Mouse (Mus musculus): ENCODE measurements around the gene Tob1. TPM values are rescaled to one million over a fixed set of nuclear protein-coding genes. Genes with fewer than 3 reads are reported as not detected.
A peak's percentile ranks its signal among the peaks of the same experiment; 100 is the strongest.

Tob1 gene
- total RNA-seq (2021), result 100 to 1,000 TPM; 170 to 250 TPM
- long read RNA-seq, experiment 1, transcript Tob1-201 (2 exons, 2,288 nt), result major isoform, 238 of 251 reads
- long read RNA-seq, experiment 1, partial matches to known transcripts, result 0 of 251 reads
- long read RNA-seq, experiment 1, other reads (novel, unspliced or antisense), result 13 of 251 reads
- long read RNA-seq, experiment 2, transcript Tob1-201 (2 exons, 2,288 nt), result major isoform, 323 of 355 reads
- long read RNA-seq, experiment 2, partial matches to known transcripts, result 29 of 355 reads
- long read RNA-seq, experiment 2, other reads (novel, unspliced or antisense), result 3 of 355 reads

DNA sequence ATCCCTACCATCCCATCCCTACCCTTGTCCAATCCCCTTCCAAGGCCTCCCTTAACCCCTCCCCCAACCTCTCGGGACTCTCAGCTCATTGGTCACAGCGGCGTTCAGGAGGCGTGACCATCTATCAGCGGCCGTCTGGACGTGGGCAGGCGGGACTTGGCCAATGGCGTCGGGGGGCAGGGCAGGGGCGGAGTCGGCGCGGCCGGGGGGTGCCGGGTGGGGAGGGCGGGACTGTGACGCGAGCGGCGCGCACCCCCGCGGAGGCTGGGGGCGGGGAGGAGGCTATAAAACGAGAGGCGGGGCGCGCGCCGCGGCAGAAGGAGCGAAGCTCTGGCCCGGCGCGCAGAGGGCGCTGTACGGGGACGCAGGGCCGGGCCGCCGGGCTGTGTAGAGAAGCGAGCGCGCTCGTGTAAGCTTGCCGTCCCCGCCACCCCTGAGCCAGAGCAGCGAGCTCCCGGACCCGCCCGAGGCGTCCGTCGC lies at the start of gene Tob1:
Gene Tob1, plus strand, starts transcription at position 331 of the 480 bp plus-strand sequence.
- peak; percentile 97 for DNase-seq (ENCODE audit: low spot score in 2 of 2)

DNA sequence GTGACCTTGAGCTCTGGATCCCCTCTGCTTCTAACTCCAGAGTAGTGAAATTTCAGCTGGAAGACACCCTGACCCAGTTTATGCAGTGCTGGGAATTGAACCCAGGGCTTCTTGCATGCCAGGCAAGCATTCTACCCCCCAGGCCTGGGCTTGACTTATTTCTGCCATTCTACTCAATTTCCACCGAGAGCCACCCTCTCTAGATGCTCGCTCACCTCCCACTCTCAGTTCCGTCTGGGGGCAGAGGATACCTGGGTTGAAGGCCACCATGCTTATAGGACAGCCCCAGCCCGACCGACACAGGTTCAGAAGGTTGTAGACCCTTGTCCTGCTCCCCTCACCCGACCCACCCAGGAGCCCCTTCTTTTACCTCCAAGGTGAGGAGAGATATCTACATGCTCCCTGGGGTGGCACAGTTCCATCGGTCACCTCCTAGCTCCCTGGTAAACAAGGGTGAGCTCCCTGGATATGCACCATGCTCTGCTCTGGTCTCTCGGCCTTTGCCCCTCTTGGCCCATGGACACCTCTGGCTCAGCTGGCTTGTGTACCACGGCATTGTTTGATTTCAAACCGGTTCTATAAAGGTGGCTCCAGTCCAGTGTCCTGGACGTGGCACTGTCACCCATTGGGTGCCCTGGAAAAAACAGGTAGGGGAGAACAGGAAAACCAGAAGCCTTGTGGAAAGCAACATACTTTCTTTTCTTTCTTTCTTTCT lies 49.2 kb upstream of the Tob1 start:
- no peak for DNase-seq (ENCODE audit: low spot score in 2 of 2)

DNA sequence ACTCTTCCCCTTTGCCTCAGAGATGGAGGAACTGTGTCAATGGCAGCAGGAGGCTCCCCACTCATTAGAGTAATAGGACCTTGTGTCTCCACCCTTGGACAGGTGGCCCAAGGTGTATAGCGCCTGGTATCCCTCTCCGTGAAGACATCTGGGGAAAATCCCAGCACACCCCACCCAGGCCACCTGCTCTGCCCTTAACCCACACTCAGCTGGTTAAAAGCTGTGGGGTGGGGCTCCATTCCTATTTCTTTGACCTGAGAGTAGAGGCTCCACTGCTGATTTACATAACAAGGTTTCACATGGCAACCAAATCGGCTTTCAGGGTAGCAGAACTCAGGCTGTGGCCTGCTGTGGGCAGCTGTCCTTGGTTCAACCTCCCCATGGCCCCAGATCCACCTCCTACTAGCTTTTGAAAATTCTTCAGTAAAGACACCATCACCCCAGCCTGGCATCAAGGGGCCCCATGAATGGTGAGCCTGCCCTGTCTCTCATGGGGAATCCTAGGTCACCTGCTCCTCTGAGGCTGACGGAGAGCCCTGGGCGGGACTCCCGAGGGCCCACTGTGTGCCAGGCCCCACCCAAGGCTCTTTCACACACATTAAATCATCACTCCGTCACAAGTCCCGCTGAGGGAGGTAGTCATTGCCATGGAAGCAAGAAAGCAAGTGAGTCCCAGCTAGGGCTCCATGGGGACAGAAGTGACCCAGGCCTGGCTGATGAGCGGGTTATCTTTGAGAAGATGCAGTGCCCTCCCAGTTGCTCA lies 48.1 kb upstream of the Tob1 start:
- DNase-seq (ENCODE audit: low spot score in 2 of 2), result peak in 1 of 2 experiments; percentile 54

DNA sequence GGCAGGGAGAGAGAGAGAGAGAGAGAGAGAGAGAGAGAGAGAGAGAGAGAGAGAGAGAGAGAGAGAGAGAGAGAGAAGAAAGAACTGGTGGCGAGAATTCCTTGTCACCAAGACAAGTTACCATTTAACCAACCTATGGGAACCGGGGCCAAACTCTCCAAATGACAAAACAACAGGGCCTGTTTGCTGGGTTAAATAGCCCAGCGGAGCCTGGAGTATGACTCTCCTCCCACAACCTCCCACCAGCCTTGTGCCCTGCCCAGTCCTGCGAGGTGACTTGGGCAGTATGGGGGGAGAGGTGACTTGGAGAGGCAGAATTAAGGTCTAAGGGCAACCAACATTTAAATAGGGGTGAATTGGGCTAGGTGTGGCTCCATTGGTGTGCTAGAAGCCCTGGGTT lies 45.5 kb upstream of the Tob1 start:
- DNase-seq (ENCODE audit: low spot score in 2 of 2), result no peak

DNA sequence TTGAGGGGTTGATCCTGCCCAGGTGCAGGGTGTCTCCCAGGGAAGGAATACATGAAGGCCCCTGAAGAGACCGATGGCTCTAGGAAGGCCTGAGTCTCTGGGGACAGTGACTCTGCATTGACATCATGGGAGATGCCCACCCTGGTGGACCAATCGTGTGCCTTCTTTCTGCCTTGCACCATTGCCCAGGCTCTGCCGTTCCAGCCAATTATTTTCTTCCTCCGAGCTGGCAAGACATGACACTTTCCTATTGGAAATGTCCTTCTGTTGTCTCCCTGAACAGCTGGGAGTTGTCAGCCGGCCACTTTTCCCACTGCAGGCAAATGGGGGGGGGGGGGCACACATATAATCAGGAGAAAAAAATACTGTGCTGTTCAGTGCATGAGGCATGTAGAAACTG lies 43.0 kb upstream of the Tob1 start:
- no peak for DNase-seq (ENCODE audit: low spot score in 2 of 2)

DNA sequence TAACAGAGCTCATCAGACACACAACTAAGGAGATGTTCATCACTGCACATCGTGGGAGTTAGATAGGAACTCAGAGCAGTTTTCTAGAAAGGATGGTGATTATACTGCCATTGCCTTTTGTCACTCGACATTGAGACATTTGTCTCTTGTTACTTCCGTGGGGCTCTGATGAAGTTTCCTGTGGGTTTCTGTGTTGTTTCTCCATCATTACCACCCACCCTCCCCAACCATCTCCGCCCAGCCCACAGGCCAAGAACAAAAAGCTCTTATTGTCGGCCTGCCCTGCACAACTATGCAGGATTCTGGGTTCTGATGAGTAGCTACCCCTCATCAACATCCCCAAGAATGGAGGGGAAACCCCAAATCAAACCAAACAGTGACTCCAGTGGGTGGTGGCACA lies 41.7 kb upstream of the Tob1 start:
- no peak for DNase-seq (ENCODE audit: low spot score in 2 of 2)

DNA sequence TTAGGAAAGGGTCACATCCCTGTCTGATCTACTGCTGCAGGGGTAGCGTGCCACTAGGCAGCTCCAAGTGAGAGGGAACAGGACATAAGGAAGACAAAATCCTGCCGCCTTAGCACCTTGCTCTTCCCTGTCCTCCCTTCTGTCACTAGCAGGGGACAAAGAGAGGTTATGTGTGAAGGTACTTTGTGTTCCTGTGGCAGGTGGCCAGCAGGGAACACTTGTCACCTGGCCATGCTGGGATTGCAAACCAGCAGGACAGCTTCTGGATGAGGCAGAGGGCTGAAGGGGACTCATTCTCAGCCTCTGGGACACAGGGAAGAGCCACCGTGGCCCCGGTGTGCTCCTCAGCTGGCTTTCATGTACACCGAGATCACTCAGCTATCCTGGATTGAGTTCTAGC lies 39.6 kb upstream of the Tob1 start:
- no peak for DNase-seq (ENCODE audit: low spot score in 2 of 2)

DNA sequence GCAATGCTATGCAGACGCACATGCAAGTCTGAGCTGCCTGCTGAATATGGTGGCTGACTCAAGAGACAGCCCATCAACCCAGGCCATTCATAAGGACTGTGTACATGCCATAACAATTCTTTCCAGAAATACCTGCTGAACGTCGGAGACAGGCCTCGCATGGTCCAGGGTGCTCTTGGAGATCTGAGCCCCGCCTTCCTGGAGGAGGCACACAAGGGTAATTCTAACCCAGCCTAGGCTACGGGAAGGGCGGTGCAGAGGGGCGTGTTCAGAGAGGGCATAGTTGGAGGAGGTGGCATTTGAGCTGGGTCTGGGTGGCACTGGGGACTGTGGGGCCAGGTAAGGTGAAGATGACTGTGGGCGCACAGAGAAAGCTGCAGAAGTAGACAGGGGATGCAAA lies 39.1 kb upstream of the Tob1 start:
- no peak for DNase-seq (ENCODE audit: low spot score in 2 of 2)

DNA sequence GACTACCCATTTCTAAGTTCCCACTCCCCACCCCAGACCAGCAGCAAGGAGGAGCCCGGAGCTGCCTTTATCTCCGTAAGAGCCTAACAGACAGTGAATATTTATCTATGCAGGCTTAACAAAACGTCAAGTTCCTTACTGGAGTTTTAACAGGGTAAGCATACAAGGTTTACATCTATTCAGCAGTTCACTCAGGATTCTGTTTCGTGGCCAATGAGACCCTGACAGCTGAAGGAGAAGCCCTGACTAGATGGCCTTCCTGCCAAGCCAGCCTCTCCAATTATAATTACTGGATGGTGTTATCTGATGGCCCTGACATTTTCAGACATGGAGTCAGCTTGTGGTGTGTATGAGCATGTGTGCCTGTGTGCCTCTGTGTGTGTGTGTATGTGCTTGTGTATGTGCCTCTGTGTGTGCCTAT lies 37.5 kb upstream of the Tob1 start:
- no peak for DNase-seq (ENCODE audit: low spot score in 2 of 2)

DNA sequence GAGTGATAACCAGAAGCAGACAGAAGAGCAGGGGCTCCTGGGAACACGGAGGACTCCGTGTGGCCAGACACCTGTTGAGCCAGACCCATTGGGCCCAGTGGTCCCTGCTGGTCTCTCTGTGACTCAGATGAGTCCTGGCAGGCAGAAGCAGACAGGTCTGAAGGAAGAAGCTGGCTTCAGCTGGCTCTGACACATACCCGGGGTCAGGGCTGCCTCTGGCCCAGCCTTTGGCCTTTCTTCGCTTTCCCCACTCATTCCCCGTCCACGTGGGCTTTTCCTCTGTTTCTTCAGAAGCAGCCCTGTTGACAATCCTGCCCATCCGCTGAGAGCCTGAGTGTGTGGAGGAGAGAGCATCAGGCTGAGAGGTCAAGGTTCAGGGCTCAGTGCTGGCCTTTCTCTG lies 36.0 kb upstream of the Tob1 start:
- no peak for DNase-seq (ENCODE audit: low spot score in 2 of 2)

DNA sequence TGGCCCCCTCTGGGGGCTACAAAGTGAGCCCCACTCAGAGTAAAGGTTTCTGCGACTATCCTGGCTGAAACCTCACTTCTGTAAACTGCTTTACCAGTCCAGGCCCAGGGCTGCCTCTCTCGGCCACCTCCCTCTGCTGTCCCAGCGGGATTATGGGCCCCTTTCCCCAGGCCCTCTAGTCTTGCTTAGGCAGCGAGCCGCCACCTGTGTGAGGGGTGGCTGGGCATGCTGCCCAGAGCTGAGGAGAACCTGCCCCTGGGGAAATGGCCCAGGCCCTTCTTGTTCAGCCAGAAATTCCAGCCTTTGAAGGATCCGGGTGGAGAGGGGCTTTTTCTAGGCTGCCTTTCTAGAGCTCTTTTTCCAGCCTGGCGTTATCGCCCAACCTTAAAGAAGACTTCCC lies 35.6 kb upstream of the Tob1 start:
- no peak for DNase-seq (ENCODE audit: low spot score in 2 of 2)

DNA sequence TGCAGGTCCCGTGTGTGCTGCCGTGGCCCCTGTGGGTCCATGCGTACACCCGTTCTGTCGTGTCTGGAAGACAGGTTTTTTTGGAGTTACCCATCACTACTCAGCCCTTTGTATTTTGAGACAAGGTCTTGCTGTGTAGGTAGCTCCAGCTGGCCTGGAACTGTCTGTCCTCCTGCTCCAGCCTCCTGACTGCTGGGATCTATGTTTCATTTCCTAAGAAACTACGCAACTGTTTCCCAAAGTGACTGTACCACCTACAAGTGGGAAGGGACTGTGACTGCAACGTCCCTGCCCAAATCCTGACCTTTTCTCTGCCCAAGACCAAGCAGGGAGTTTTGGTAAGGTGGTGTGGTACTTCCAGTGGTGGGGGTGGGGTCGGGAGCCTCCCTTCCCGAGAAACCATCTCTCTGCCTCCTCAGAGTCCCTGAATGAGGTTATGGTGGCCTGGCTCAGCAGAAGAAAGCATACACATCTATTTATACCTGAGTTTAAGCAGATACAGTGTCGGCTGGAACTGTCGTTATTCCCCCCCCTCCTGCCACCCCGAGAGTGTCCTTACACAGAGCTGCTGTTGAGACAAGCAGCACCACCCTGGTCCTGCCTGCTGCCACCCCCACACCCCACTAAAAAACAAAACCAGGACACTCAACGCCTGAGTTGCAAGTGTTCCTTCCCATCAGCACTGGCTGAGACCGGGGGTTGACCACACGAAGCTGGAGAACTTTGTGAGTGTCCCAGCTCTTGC lies 33.2 kb upstream of the Tob1 start:
- no peak for DNase-seq (ENCODE audit: low spot score in 2 of 2)

DNA sequence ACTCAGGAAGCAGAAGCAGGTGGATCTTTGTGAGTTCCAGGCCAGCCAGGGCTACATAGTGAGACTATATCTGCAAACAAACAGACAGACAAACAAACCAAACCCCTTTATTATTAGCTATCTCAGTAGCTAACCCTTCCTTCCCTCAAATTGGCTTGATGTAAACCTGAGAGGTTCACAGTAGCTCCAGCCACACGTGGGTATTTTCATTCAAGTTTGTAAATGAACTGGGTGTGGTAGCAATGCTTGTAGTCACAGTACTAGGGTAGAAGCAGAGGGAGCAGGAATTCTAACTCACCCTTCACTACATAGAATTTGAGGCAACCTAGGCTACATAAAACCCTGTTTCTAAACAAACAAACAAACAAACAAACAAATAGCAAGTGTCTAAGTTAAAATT lies 31.5 kb upstream of the Tob1 start:
- no peak for DNase-seq (ENCODE audit: low spot score in 2 of 2)

DNA sequence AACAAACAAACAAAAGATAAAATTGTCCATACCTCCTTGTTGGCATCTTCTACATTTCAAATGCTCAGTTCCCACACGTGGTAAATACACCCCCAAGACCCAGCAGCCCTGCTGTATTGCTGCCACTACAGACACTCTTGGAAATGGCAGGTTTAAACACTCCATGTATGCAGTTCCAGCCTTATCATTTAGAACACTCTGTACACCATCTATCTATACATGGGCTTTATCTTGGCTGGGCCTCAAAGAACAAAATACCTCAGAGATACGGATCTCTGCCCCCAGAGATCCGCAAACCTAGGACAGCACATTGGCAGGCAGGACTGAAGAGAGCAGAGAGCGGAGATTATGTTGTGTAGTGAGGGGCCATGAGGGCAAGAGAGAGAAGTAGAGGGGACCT lies 31.1 kb upstream of the Tob1 start:
- no peak for DNase-seq (ENCODE audit: low spot score in 2 of 2)

DNA sequence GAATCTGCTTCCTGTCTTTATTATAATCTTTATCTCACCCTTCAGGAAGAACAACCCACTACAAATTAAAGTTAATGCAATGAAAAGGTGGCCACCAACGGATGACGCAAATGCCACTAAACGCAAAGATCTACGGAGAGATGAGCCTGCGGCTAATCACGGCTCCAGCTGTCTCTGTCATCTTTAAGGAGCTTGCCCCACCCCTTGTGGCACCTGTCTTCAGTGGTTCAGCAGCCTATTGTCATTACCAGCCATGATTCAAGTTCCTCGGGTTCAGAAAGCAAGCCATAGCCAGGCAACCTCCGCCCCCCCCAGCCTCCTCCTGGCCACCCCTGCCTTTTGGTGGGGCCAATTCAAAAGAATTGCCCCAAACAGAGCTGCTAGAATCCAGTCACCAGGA lies 29.6 kb upstream of the Tob1 start:
- DNase-seq (ENCODE audit: low spot score in 2 of 2), result no peak

DNA sequence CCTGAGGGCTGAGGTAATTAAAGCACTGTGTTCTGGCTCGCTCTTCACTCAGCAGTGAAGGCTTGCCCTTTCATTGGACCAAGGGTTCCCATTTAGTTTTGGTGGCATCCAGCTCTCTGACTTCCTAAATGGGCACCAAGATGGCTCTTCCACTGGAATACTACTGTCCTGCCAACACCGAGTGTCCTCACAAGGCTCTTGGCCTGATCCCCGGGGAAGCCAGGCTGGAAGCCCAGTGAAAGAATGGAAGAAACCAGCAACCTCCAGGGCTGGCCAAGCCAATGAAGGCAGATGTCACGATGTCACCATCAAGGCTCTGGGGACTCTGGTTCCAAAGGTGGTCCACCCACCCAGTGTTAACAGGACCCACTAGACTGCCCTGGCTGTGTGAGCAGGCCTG lies 28.5 kb upstream of the Tob1 start:
- DNase-seq (ENCODE audit: low spot score in 2 of 2), result no peak

DNA sequence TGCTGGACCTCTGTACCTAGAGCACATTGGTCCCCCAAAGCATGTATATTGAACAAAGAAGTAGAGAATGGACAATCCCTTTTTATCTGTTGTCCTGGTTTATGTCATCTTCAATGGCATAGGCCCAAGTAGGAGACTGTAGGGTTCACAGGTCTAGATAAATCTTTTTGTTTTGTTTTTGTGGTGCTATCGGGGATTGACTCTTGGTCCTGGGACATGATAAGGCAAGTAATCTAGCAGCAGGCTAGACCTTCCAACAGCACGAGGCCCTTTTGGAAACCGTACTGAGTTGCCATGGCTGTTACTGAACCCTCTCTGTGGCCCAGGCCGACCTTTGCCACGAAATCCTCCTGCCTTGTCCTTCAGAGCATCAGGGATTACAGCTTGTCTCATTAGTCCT lies 28.1 kb upstream of the Tob1 start:
- DNase-seq (ENCODE audit: low spot score in 2 of 2), result no peak

DNA sequence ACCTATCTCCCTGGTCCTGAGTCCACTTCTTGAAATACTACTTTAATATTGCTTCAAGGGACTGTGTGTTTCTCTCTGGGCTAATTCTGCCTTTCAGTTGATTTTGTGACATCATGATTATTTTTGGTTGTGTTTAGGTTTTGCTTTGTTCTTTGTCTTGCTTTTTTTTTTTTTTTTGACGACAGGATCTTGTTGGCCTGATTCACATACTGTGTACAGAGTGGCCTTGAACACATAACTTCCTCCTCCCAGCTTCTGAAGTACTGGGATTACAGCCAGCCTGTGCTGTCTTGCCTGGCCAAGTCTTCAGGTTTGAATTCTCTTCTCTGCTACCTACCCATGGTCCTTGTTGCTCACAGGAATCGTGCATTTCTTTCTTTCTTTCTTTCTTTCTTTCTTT lies 27.6 kb upstream of the Tob1 start:
- no peak for DNase-seq (ENCODE audit: low spot score in 2 of 2)

DNA sequence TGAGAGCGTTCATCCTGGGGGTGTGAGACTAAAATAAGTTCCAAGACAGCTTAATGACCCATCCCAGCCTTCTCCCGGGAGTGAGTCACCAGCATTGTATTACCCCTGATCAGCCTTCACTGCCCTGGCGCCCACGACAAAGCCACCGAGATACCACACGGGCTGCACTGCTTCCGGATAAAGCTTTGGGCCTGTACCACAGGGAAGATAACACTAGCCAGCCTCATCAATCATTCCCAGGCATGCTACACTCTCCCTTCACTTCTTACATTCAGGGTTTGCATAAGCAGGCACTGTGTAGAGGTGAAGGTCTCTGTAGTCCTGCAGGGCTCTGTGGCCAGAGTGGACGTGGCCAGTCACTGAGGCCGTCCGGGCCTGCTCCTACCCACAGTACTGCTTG lies 21.7 kb upstream of the Tob1 start:
- DNase-seq (ENCODE audit: low spot score in 2 of 2), result no peak

DNA sequence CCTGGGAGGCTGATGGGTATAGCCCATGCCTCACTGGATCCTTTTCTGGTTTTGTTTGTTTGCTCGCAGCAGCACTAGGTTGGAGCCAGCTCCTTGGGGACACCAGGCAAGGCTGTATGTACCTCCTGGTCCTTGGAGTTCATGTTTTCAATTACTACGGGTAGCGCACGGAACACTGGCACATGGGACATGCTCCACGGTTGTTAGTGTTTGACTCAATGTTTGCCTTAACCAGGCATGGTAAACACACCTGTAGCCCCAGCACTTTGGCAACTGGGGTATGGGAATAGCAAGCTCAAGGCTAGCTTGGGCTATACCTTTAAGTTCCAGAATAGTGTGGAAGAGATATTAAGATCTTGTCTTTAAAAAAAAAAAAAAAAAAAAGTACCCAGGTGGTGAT lies 20.6 kb upstream of the Tob1 start:
- no peak for DNase-seq (ENCODE audit: low spot score in 2 of 2)

DNA sequence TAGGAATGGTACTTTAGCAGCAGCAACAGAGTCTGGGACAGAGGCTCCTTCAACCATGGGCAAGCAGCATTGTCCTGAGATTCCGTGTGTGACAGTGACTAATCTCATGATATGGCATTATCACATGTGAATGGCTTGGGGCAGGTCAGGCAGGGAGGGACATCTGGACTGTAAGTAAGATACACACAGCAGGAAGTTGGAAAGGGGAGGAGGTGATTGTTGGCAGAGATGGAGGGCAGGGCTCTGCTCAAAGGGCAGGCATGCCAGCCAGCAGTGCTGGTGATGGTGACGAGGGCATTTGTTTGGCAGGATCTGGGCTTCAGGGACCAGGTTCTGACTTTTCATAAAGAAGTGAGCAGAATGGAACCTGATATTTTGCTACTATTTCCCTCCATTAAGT lies 18.1 kb upstream of the Tob1 start:
- no peak for DNase-seq (ENCODE audit: low spot score in 2 of 2)

Measured in adrenal gland, adult 18-20 months (tissue).